Mouse (Mus musculus): ENCODE results near the gene Mri1. TPM values are rescaled to one million over a fixed set of nuclear protein-coding genes. Genes with fewer than 3 reads are reported as not detected.
A peak's percentile ranks its signal among the peaks of the same experiment; 100 is the strongest.

The Mri1 gene
- polyA plus RNA-seq, 1 experiment from 2014 or later = 50.3 TPM

- H3K9ac ChIP-seq (ENCODE audit: low read depth, low read length) = peak overlapping the region; percentile 94
- peaks cover 55% of the 10 kb centered on the region for H3K4me1 ChIP-seq (ENCODE audit: control insufficient read depth, insufficient read depth, low read length)
- peak; percentile 91 for DNase-seq (ENCODE audit: low spot score)
- peak overlapping the region; percentile 89 for H3K4me2 ChIP-seq (ENCODE audit: low read depth, low read length)
- peak overlapping the region; percentile 99 for H3K27ac ChIP-seq (replicated peaks; ENCODE audit: low read depth, low read length)
- H3K4me3 ChIP-seq (ENCODE audit: low read depth, low read length) = peak overlapping the region; percentile 76
- peaks cover 27% of the 10 kb centered on the region for H3K36me3 ChIP-seq (ENCODE audit: control insufficient read depth, insufficient read depth, low read length)
- H3K27me3 ChIP-seq (replicated peaks; ENCODE audit: control insufficient read depth, insufficient read depth, low read length) = no peaks in the 10 kb centered on the region
- H3K9me3 ChIP-seq (ENCODE audit: control insufficient read depth, low read length) = no peaks in the 10 kb centered on the region
- WGBS = 9% methylated on average over 29 of the region's 34 CpGs
- ATAC-seq (ENCODE audit: low read depth) = peak; percentile 65
Observed at GRCm38 (mm10) chr8:84202938-84203917, 53.9 kb downstream of the Mri1 start.

- peaks cover 25% of the 10 kb centered on the region for H3K36me3 ChIP-seq (ENCODE audit: control insufficient read depth, insufficient read depth, low read length)
- ATAC-seq (ENCODE audit: low read depth) (no peak), DNase-seq (ENCODE audit: low spot score) (no peak)
- WGBS = 87% methylated on average over 8 of the region's 9 CpGs
- H3K9ac ChIP-seq (ENCODE audit: low read depth, low read length) = peak overlapping the region; percentile 94; the same call in 1 of the 2 replicates
- H3K27me3 ChIP-seq (replicated peaks; ENCODE audit: control insufficient read depth, insufficient read depth, low read length) = no peaks in the 10 kb centered on the region
- peak overlapping the region; percentile 89 for H3K4me2 ChIP-seq (ENCODE audit: low read depth, low read length)
- H3K27ac ChIP-seq (replicated peaks; ENCODE audit: low read depth, low read length) = peak overlapping the region; percentile 99
- peak overlapping the region; percentile 76 for H3K4me3 ChIP-seq (ENCODE audit: low read depth, low read length)
- H3K9me3 ChIP-seq (ENCODE audit: control insufficient read depth, low read length) = no peaks in the 10 kb centered on the region
- H3K4me1 ChIP-seq (ENCODE audit: control insufficient read depth, insufficient read depth, low read length) = peaks cover 54% of the 10 kb centered on the region
Observed at GRCm38 (mm10) chr8:84202466-84202865, 54.7 kb downstream of the Mri1 start.

GRCm38 (mm10) chr8:84201545-84202245 is 55.4 kb downstream of the Mri1 start:
- Histone ChIP-seq H3K27me3 (replicated peaks; ENCODE audit: control insufficient read depth, insufficient read depth, low read length) (no peaks in the 10 kb centered on the region), H3K4me3 (ENCODE audit: low read depth, low read length) (peak overlapping the region; percentile 76), H3K27ac (replicated peaks; ENCODE audit: low read depth, low read length) (peak overlapping the region; percentile 99), H3K4me1 (ENCODE audit: control insufficient read depth, insufficient read depth, low read length) (peaks cover 53% of the 10 kb centered on the region), H3K36me3 (ENCODE audit: control insufficient read depth, insufficient read depth, low read length) (peaks cover 18% of the 10 kb centered on the region), H3K9ac (ENCODE audit: low read depth, low read length) (peak overlapping the region; percentile 94), H3K4me2 (ENCODE audit: low read depth, low read length) (peak overlapping the region; percentile 89), H3K9me3 (ENCODE audit: control insufficient read depth, low read length) (no peaks in the 10 kb centered on the region)
- WGBS = 47% methylated on average over 14 of the region's 15 CpGs
- peak; percentile 78 for DNase-seq (ENCODE audit: low spot score)
- ATAC-seq (ENCODE audit: low read depth) = no peak; the same call in 1 of the 2 replicates

DNA sequence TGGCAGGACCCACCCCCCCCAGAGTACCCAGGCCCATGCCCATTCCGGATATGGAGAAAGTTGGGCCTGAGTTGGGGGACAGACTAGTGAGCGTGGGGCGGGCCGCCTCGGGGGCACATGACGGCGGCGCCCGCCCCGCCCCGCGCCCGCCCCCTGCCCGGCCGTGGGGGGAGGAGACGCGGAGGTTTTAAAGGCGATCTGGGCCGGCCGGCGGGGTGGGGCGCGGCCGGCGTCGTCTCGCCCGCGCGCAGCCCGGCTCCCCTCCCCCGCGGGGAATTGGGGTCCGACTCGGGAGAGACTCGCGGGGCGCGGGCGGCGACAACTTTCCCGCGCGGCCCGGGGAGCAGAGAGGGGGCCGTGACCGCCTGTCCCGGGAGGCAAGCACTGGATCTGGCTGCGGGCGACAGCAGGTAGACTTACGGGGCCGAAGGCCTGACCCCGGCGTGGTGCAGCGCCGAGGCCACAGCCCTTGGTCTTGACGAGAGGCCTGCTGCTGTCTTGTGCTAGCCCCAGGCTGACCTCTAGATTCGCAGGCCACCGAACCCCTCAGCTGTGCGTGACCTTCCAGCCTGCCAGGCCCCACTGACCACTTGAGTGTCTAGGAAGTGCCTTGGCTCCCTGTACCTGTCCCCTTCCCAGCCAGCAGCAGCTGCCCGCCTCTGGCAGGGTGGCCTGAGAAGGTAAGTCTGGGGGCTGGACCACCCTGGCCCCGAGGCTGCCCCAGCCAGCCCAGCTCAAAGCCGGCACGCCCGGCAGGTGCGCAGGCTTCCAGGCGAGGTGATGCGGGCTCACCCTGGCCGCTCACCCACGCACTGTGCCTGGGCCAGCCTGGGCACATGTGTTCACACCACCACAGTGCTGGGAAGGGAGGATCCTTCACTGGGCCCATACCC is 56.2 kb downstream of the Mri1 start:
- Histone ChIP-seq H3K4me2 (ENCODE audit: low read depth, low read length) (peak overlapping the region; percentile 89), H3K27ac (replicated peaks; ENCODE audit: low read depth, low read length) (peak overlapping the region; percentile 99), H3K9me3 (ENCODE audit: control insufficient read depth, low read length) (no peaks in the 10 kb centered on the region), H3K27me3 (replicated peaks; ENCODE audit: control insufficient read depth, insufficient read depth, low read length) (no peaks in the 10 kb centered on the region), H3K36me3 (ENCODE audit: control insufficient read depth, insufficient read depth, low read length) (peaks cover 12% of the 10 kb centered on the region), H3K4me3 (ENCODE audit: low read depth, low read length) (peak overlapping the region; percentile 76), H3K9ac (ENCODE audit: low read depth, low read length) (peak overlapping the region; percentile 94), H3K4me1 (ENCODE audit: control insufficient read depth, insufficient read depth, low read length) (peaks cover 53% of the 10 kb centered on the region)
- DNase-seq (ENCODE audit: low spot score) (peak; percentile 89), ATAC-seq (ENCODE audit: low read depth) (peak; percentile 42)
- WGBS = 0% methylated on average over 11 of the region's 70 CpGs

GRCm38 (mm10) chr8:84200126-84200555 is 57.0 kb downstream of the Mri1 start:
- DNase-seq (ENCODE audit: low spot score) = no peak
- Histone ChIP-seq H3K9me3 (ENCODE audit: control insufficient read depth, low read length) (no peaks in the 10 kb centered on the region), H3K4me2 (ENCODE audit: low read depth, low read length) (peak overlapping the region; percentile 89), H3K27me3 (replicated peaks; ENCODE audit: control insufficient read depth, insufficient read depth, low read length) (no peaks in the 10 kb centered on the region), H3K36me3 (ENCODE audit: control insufficient read depth, insufficient read depth, low read length) (0 out of 2 replicates have a peak, but pooled peaks cover 5% of the 10 kb centered on the region), H3K27ac (replicated peaks; ENCODE audit: low read depth, low read length) (peak overlapping the region; percentile 99), H3K4me3 (ENCODE audit: low read depth, low read length) (peak overlapping the region; percentile 76), H3K4me1 (ENCODE audit: control insufficient read depth, insufficient read depth, low read length) (peaks cover 53% of the 10 kb centered on the region), H3K9ac (ENCODE audit: low read depth, low read length) (peak overlapping the region; percentile 94)
- 8% methylated on average over 7 of the region's 8 CpGs for WGBS
- ATAC-seq (ENCODE audit: low read depth) = no peak

MicroRNA genes within 50 kb of the gene (microRNA counts, 519-probe panel; counts per million panel counts)
- microRNA mmu-miR-23a = 3,757 counts per million, percentile 87 among the panel's probes with 10 or more counts
- microRNA mmu-miR-27a = 4,033 counts per million, percentile 93 among the panel's probes with 10 or more counts

Small RNAs within 50 kb of the gene (microRNA-seq; reads per million reads assigned to microRNA genes)
- gene Mir23a (ENCODE audit: borderline number of aligned reads) = 23,371 reads per million, percentile 97 among the genes with 10 or more reads in this experiment
- not detected for gene Mir24-2 (ENCODE audit: borderline number of aligned reads)
- 403 reads per million, percentile 67 among the genes with 10 or more reads in this experiment for gene Mir27a (ENCODE audit: borderline number of aligned reads)
- not detected for gene Mir3074-2 (ENCODE audit: borderline number of aligned reads)

Other genes with a start within 250 kb of the Mri1 start
- 0.66 and 1.4 TPM in 2 replicates for gene 2210011C24Rik, start 245.2 kb downstream of the Mri1 start, polyA plus RNA-seq (2014; fragmentation: Nextera tagmentation; extraction: Ambion mirVana)
- gene Palm3, start 235.9 kb downstream of the Mri1 start, polyA plus RNA-seq (2014; fragmentation: Nextera tagmentation; extraction: Ambion mirVana) = 3.3 and 3.6 TPM in 2 replicates
- 1.5 and 1.8 TPM in 2 replicates for gene Il27ra, start 214.7 kb downstream of the Mri1 start, polyA plus RNA-seq (2014; fragmentation: Nextera tagmentation; extraction: Ambion mirVana)
- gene Rln3, start 212.3 kb downstream of the Mri1 start, polyA plus RNA-seq (2014; fragmentation: Nextera tagmentation; extraction: Ambion mirVana) = 0.47 TPM in 1 of 2 replicates, not detected in the other
- 2.1 and 2.3 TPM in 2 replicates for gene Gm10643, start 192.2 kb downstream of the Mri1 start, polyA plus RNA-seq (2014; fragmentation: Nextera tagmentation; extraction: Ambion mirVana)
- gene Rfx1, start 190.5 kb downstream of the Mri1 start, polyA plus RNA-seq (2014; fragmentation: Nextera tagmentation; extraction: Ambion mirVana) = 9.1 and 10.0 TPM in 2 replicates
- 8.4 and 9.9 TPM in 2 replicates for gene Dcaf15, start 152.6 kb downstream of the Mri1 start, polyA plus RNA-seq (2014; fragmentation: Nextera tagmentation; extraction: Ambion mirVana)
- 1.7 and 2.4 TPM in 2 replicates for gene Podnl1, start 131.3 kb downstream of the Mri1 start, polyA plus RNA-seq (2014; fragmentation: Nextera tagmentation; extraction: Ambion mirVana)
- 20.2 and 21.3 TPM in 2 replicates for gene Cc2d1a, start 109.4 kb downstream of the Mri1 start, polyA plus RNA-seq (2014; fragmentation: Nextera tagmentation; extraction: Ambion mirVana)
- gene 4930432K21Rik, start 109.3 kb downstream of the Mri1 start, polyA plus RNA-seq (2014; fragmentation: Nextera tagmentation; extraction: Ambion mirVana) = 0.77 and 1.0 TPM in 2 replicates
- gene Nanos3, start 72.1 kb downstream of the Mri1 start, polyA plus RNA-seq (2014; fragmentation: Nextera tagmentation; extraction: Ambion mirVana) = 3.0 and 4.5 TPM in 2 replicates
- 11.0 and 12.4 TPM in 2 replicates for gene Zswim4, start 20.3 kb downstream of the Mri1 start, polyA plus RNA-seq (2014; fragmentation: Nextera tagmentation; extraction: Ambion mirVana)
- gene D8Ertd738e, start 7.6 kb downstream of the Mri1 start, polyA plus RNA-seq (2014; fragmentation: Nextera tagmentation; extraction: Ambion mirVana) = 371 and 387 TPM in 2 replicates
- gene Ccdc130, start 13.1 kb upstream of the Mri1 start, polyA plus RNA-seq (2014; fragmentation: Nextera tagmentation; extraction: Ambion mirVana) = 18.4 and 19.6 TPM in 2 replicates
- 4.5 and 5.8 TPM in 2 replicates for gene Cacna1a, start 131.1 kb upstream of the Mri1 start, polyA plus RNA-seq (2014; fragmentation: Nextera tagmentation; extraction: Ambion mirVana)